Mouse (Mus musculus) kidney, postnatal 0 days (tissue): ENCODE results near the gene Eif4h. TPM values are rescaled to one million over a fixed set of nuclear protein-coding genes. Genes with fewer than 3 reads are reported as not detected.

Experiments
- ATAC-seq: fragments of 200-750 bp; cut with Nextera tagmentation; replicated peaks from 2 replicates; pipeline ENCODE4 v1.8.0; 2017; ENCODE audit warnings: low read depth, moderate number of reproducible peaks, moderate TSS enrichment, moderate library complexity; ENCODE audit not compliant: low FRiP score
- DNase-seq: peaks from one replicate; pipeline ENCODE4 v3.0.0-alpha.2; 2016; ENCODE audit warnings: low spot score
- H3K27ac ChIP-seq: fragments of 300-500 bp; sonication (generic); 2 replicates; pipeline ENCODE4 v1.5.1; 2014; ENCODE audit warnings: mild to moderate bottlenecking
- H3K27me3 ChIP-seq: fragments of 300-500 bp; sonication (generic); 2 replicates; pipeline ENCODE4 v1.6.1; 2014; ENCODE audit warnings: low read length, mixed read lengths; ENCODE audit not compliant: insufficient read depth
- H3K36me3 ChIP-seq: fragments of 300-500 bp; sonication (generic); 2 replicates; pipeline ENCODE4 v1.6.1; 2014; ENCODE audit warnings: low read length, mixed read lengths; ENCODE audit not compliant: insufficient read depth
- H3K4me1 ChIP-seq: fragments of 300-500 bp; sonication (generic); replicated peaks from 2 replicates; pipeline ENCODE4 v1.6.1; 2014; ENCODE audit warnings: antibody characterized with exemption, low read length, mixed read lengths; ENCODE audit not compliant: insufficient read depth
- H3K4me2 ChIP-seq: fragments of 300-500 bp; sonication (generic); 2 replicates; pipeline ENCODE4 v1.6.1; 2014; ENCODE audit warnings: mild to moderate bottlenecking, low read length, moderate library complexity, mixed read lengths
- H3K4me3 ChIP-seq: fragments of 300-500 bp; sonication (generic); replicated peaks from 2 replicates; pipeline ENCODE4 v1.5.1; 2014; ENCODE audit warnings: low read depth, low read length
- H3K9ac ChIP-seq: fragments of 300-500 bp; sonication (generic); 2 replicates; pipeline ENCODE4 v1.6.1; 2014; ENCODE audit warnings: low read depth, low read length
- H3K9me3 ChIP-seq: fragments of 300-500 bp; sonication (generic); replicated peaks from 2 replicates; pipeline ENCODE4 v1.6.1; 2016; ENCODE audit warnings: low read length, inconsistent platforms, mixed read lengths
- CTCF ChIP-seq: IDR thresholded peaks from 2 replicates; pipeline ENCODE4 v1.5.1; 2016; ENCODE audit warnings: antibody characterized with exemption, low read depth, mild to moderate bottlenecking, moderate library complexity
- WGBS: fragments of 180-500 bp; shearing (Covaris S2); extraction: QIAGEN DNeasy Blood & Tissue Kit; methylation state at CpG from one replicate; pipeline ENCODE4 v1.1.7; 2014; 5-methylcytosine and 5-hydroxymethylcytosine counted together
- microRNA-seq: library from miRNA; unstranded; fragments of <30 nt; microRNA quantifications from one replicate; pipeline ENCODE4, GENCODE M21; 2016
- polyA plus RNA-seq: library from polyadenylated mRNA; unstranded; fragments of >200 nt; fragmentation: Nextera tagmentation; extraction: Ambion mirVana; gene quantifications from 2 replicates; pipeline ENCODE4 v1.2.1, GENCODE M21; 2015

Eif4h gene
- polyA plus RNA-seq, 1 experiment from 2014 or later, result 327 TPM

GRCm38 (mm10) chr5:134576517-134577220 is 62.6 kb downstream of the Eif4h start:
- no peak overlapping the region for H3K4me3 ChIP-seq
- TF ChIP-seq CTCF, result peak; percentile 34; the same call in 1 of the 2 replicates
- DNase-seq (no peak), ATAC-seq (no peak)
- no peaks in the 10 kb centered on the region for H3K9me3 ChIP-seq
- H3K9ac ChIP-seq, result no peak overlapping the region
- H3K27ac ChIP-seq, result no peak overlapping the region
- H3K4me2 ChIP-seq, result no peak overlapping the region
- H3K36me3 ChIP-seq, result no peaks in the 10 kb centered on the region
- no peaks in the 10 kb centered on the region for H3K27me3 ChIP-seq
- H3K4me1 ChIP-seq, result peaks cover 10% of the 10 kb centered on the region; the same call in 1 of the 2 replicates
- 72% methylated on average over 14 of the region's 14 CpGs for WGBS

GRCm38 (mm10) chr5:134575833-134576232 is 63.5 kb downstream of the Eif4h start:
- no peaks in the 10 kb centered on the region for H3K27me3 ChIP-seq
- peaks cover 10% of the 10 kb centered on the region; the same call in 1 of the 2 replicates for H3K4me1 ChIP-seq
- no peak overlapping the region for H3K4me3 ChIP-seq
- no peak overlapping the region for H3K27ac ChIP-seq
- ATAC-seq (no peak), DNase-seq (no peak)
- no peak overlapping the region for H3K9ac ChIP-seq
- TF ChIP-seq CTCF, result no peak
- no peak overlapping the region for H3K4me2 ChIP-seq
- 97% methylated on average over 5 of the region's 5 CpGs for WGBS
- no peaks in the 10 kb centered on the region for H3K36me3 ChIP-seq
- no peaks in the 10 kb centered on the region for H3K9me3 ChIP-seq

DNA sequence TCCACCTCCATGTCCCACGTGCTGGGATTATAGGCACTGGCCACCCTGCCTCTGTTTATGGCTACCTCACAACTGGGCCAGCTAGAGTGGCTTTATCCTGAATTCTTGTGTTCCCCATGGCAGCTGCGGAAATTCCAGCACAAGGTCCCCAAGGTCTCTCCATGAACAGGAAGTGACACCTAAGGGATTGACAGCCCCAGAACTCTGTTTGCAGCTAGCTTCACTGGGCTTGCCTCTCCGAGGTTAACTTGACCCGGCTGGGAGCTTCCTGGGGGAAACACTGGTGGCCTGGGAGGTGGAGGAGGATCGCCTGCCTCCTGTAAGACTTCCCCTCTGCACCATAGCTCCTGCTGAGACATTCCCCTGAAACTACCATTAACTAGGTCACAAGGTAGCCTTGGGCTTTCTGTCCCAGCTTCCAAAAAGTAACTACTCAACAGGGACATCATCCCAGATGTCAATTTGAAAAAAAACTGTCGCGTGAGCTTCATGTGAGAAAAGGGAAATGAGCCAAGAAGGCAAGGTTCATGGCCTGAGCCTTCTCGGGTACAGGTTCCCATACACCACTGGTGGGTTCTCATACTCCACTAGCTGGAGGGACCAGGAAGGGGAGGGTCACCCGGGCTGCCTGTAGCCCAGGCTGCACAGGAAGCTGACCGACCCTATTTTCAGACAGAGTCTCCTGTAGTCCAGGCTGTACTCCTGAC is 66.6 kb downstream of the Eif4h start:
- Histone ChIP-seq H3K36me3 (no peaks in the 10 kb centered on the region), H3K4me2 (peak overlapping the region; percentile 78), H3K4me1 (peaks cover 17% of the 10 kb centered on the region; the same call in 1 of the 2 replicates), H3K27ac (peak overlapping the region; percentile 93), H3K9me3 (no peaks in the 10 kb centered on the region), H3K9ac (peak overlapping the region; percentile 67), H3K4me3 (peak overlapping the region; percentile 37), H3K27me3 (no peaks in the 10 kb centered on the region)
- DNase-seq (peak; percentile 72), ATAC-seq (no peak; the same call in 1 of the 2 replicates)
- no peak for TF ChIP-seq CTCF
- 24% methylated on average over 10 of the region's 10 CpGs for WGBS

GRCm38 (mm10) chr5:134571730-134572507 is 67.4 kb downstream of the Eif4h start:
- under 1% methylated on average over 23 of the region's 23 CpGs for WGBS
- DNase-seq (peak; percentile 96), ATAC-seq (peak; percentile 64)
- TF ChIP-seq CTCF, result no peak
- H3K4me1 ChIP-seq, result peaks cover 17% of the 10 kb centered on the region; the same call in 1 of the 2 replicates
- H3K36me3 ChIP-seq, result no peaks in the 10 kb centered on the region
- no peaks in the 10 kb centered on the region for H3K27me3 ChIP-seq
- H3K9me3 ChIP-seq, result no peaks in the 10 kb centered on the region
- H3K9ac ChIP-seq, result peak overlapping the region; percentile 67
- H3K4me2 ChIP-seq, result peak overlapping the region; percentile 78
- peak overlapping the region; percentile 93 for H3K27ac ChIP-seq
- peak overlapping the region; percentile 37 for H3K4me3 ChIP-seq

Small RNAs within 50 kb of the gene (microRNA-seq; reads per million reads assigned to microRNA genes)
- not detected for gene Mir7228

Other genes with a start within 250 kb of the Eif4h start
- gene Gtf2ird1, start 182.8 kb downstream of the Eif4h start, polyA plus RNA-seq, result 46.7 and 49.8 TPM in 2 replicates
- gene Clip2, start 87.1 kb downstream of the Eif4h start, polyA plus RNA-seq, result 3.3 TPM in 2 replicates
- gene Syna, start 79.3 kb downstream of the Eif4h start, polyA plus RNA-seq, result 0.23 and 0.32 TPM in 2 replicates
- 155 and 188 TPM in 2 replicates for gene Rfc2, start 58.1 kb downstream of the Eif4h start, polyA plus RNA-seq
- 0.45 and 0.93 TPM in 2 replicates for gene Lat2, start 24.5 kb downstream of the Eif4h start, polyA plus RNA-seq
- 3.4 and 3.6 TPM in 2 replicates for gene Limk1, start 49.1 kb upstream of the Eif4h start, polyA plus RNA-seq
- gene Eln, start 107.8 kb upstream of the Eif4h start, polyA plus RNA-seq, result 77.7 and 78.9 TPM in 2 replicates